ENCODE assay signal across 9 mouse cellular contexts in the genomic region with DNA sequence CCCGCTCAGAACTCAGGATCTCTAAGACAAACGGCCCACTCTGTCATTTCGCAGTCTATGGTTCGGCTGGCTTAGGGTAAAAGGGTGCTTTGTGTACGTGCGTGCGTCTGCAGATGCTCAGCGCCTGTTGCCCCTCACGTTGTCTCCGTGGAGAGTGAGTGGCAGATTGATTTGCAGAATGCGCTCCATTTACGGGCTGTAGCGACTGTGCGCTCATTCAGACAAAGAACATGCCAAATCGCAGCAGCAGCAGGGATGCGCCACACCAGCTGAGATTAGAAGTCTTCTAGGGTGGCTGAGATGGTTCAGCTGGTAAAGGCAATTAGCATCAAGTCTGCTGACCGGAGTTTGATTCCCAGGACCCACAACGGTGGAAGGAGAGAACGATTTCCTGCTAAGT. TPM values are rescaled to one million over a fixed set of nuclear protein-coding genes. Genes with fewer than 3 reads are reported as not detected.
A peak's percentile ranks its signal among the peaks of the same experiment; 100 is the strongest.
DNase-seq lines count a peak whose midpoint lies in the region; ATAC-seq and TF ChIP-seq lines count a peak whose summit lies in the region.
"Had no signal": no experiment of that assay in that cellular context is flagged by ENCODE, and none has a peak within 500 bp of the region (broad histone marks: within the 10 kb centered on the region; RNA-seq: fewer than 3 reads in every experiment).

No protein-coding gene starts in this region.

- no peaks in the 10 kb centered on the region for H3K27me3 ChIP-seq in heart, embryonic 15.5 days
- peaks cover 19% of the 10 kb centered on the region for H3K27me3 ChIP-seq in hindbrain, embryonic 10.5 days (ENCODE audit: insufficient read depth, poor library complexity, severe bottlenecking)
- no peaks in the 10 kb centered on the region for H3K27me3 ChIP-seq in midbrain, embryonic 14.5 days (ENCODE audit: control insufficient read depth, insufficient read depth, low read length)
- H3K27me3 ChIP-seq: liver, embryonic 15.5 days had no signal

- no peaks in the 10 kb centered on the region for H3K36me3 ChIP-seq in heart, embryonic 15.5 days
- H3K36me3 ChIP-seq in hindbrain, embryonic 10.5 days, result no peaks in the 10 kb centered on the region
- no peaks in the 10 kb centered on the region for H3K36me3 ChIP-seq in midbrain, embryonic 14.5 days (ENCODE audit: control insufficient read depth, insufficient read depth, low read length)
- H3K36me3 ChIP-seq: liver, embryonic 15.5 days had no signal

- peaks cover 10% of the 10 kb centered on the region for H3K4me1 ChIP-seq in heart, embryonic 15.5 days (replicated peaks)
- peaks cover 40% of the 10 kb centered on the region for H3K4me1 ChIP-seq in hindbrain, embryonic 10.5 days (replicated peaks)
- peaks cover 14% of the 10 kb centered on the region for H3K4me1 ChIP-seq in midbrain, embryonic 14.5 days (ENCODE audit: control insufficient read depth, insufficient read depth, low read length)

- WGBS in heart, embryonic 15.5 days, result 42% methylated on average over 19 of the region's 19 CpGs
- WGBS in hindbrain, embryonic 10.5 days, result 30% methylated on average over 19 of the region's 19 CpGs
- 16% methylated on average over 19 of the region's 19 CpGs for WGBS in midbrain, embryonic 14.5 days

- no peak for DNase-seq in heart, postnatal 25 days (ENCODE audit: low spot score)
- DNase-seq in brain, embryonic 14.5 days (ENCODE audit: low read depth), result peak; percentile 84
- peak; percentile 35 for DNase-seq in hindbrain, embryonic 10.5 days (ENCODE audit: low spot score)
- peak; percentile 64 for DNase-seq in midbrain, embryonic 14.5 days
- no peak for DNase-seq in frontal cortex, postnatal 25 days (ENCODE audit: low spot score in 2 of 2)
- DNase-seq in kidney, postnatal 10 days, result no peak

- H3K9me3 ChIP-seq in heart, embryonic 15.5 days (replicated peaks), result no peaks in the 10 kb centered on the region
- H3K9me3 ChIP-seq in hindbrain, embryonic 10.5 days, result no peaks in the 10 kb centered on the region
- no peaks in the 10 kb centered on the region for H3K9me3 ChIP-seq in midbrain, embryonic 14.5 days (ENCODE audit: control insufficient read depth, low read length)
- H3K9me3 ChIP-seq: liver, embryonic 15.5 days had no signal

- H3K9ac ChIP-seq in heart, embryonic 15.5 days, result no peak overlapping the region
- peak overlapping the region; percentile 32 for H3K9ac ChIP-seq in midbrain, embryonic 14.5 days (replicated peaks; ENCODE audit: low read length)
- H3K9ac ChIP-seq: liver, embryonic 15.5 days had no signal

- no peak for ATAC-seq in heart, embryonic 15.5 days (replicated peaks; ENCODE audit: insufficient number of reproducible peaks, insufficient read depth, low FRiP score, low read depth)
- ATAC-seq in midbrain, embryonic 14.5 days (ENCODE audit: low FRiP score, low TSS enrichment), result no peak
- no peak for ATAC-seq in inflammation-experienced regulatory T-cells, adult 6 months

- intact Hi-C loops in heart, postnatal 25 days (cut with DNase I), result no loop called here

- peak overlapping the region; percentile 22 for H3K4me2 ChIP-seq in heart, embryonic 15.5 days
- peak overlapping the region; percentile 49 for H3K4me2 ChIP-seq in midbrain, embryonic 14.5 days (ENCODE audit: low read length)
- H3K4me2 ChIP-seq: liver, embryonic 15.5 days had no signal

- no peak for TF ChIP-seq CTCF in brain, embryonic 14.5 days (IDR thresholded peaks at IDR 0.05; ENCODE audit: borderline replicate concordance, extremely low read depth, insufficient read depth, insufficient read length)

- no peak overlapping the region for H3K4me3 ChIP-seq in heart, embryonic 15.5 days
- peak overlapping the region; percentile 37 for H3K4me3 ChIP-seq in hindbrain, embryonic 10.5 days
- peak overlapping the region; percentile 13; the same call in 1 of the 2 replicates for H3K4me3 ChIP-seq in midbrain, embryonic 14.5 days (replicated peaks; ENCODE audit: low read depth, low read length)
- H3K4me3 ChIP-seq: liver, embryonic 15.5 days had no signal

- TF ChIP-seq POLR2A in brain, embryonic 14.5 days (IDR thresholded peaks at IDR 0.05; ENCODE audit: borderline replicate concordance, extremely low read depth, insufficient read depth, insufficient read length, poor library complexity, severe bottlenecking), result no peak

- no peak overlapping the region for H3K27ac ChIP-seq in heart, embryonic 15.5 days
- H3K27ac ChIP-seq in hindbrain, embryonic 10.5 days, result peak overlapping the region; percentile 71
- H3K27ac ChIP-seq in midbrain, embryonic 14.5 days (replicated peaks; ENCODE audit: low read depth, low read length), result peak overlapping the region; percentile 26; the same call in 1 of the 2 replicates
- H3K27ac ChIP-seq: liver, embryonic 15.5 days had no signal

RNA-seq across cellular contexts. Expression of gene Map2k6, which starts 2.8 kb away (rescaled TPM):
- 13.5 and 15.3 TPM in 2 replicates for polyA plus RNA-seq in heart, embryonic 15.5 days (2015; fragmentation: Nextera tagmentation; extraction: Ambion mirVana)
- total RNA-seq in heart, postnatal 25 days (2021), result 1 to 10 TPM; 5.8 to 6.7 TPM
- 20.8 and 21.4 TPM in 2 replicates for polyA plus RNA-seq in brain, embryonic 14.5 days (2012; rRNA removed)
- 30.5 and 31.8 TPM in 2 replicates for polyA plus RNA-seq in hindbrain, embryonic 10.5 days (2016; fragmentation: Nextera tagmentation; extraction: Ambion mirVana)
- polyA plus RNA-seq in midbrain, embryonic 14.5 days (2014; fragmentation: Nextera tagmentation; extraction: Ambion mirVana), result 19.3 and 26.2 TPM in 2 replicates
- polyA plus RNA-seq in inflammation-experienced regulatory T-cells, adult 6 months (2017; shearing (Covaris generic)), result 1 to 10 TPM; 6.1 to 8.3 (median 6.5) TPM

RNA-seq across cellular contexts. Expression of gene Abca5, which starts 58.6 kb away (rescaled TPM):
- 2.7 and 2.8 TPM in 2 replicates for polyA plus RNA-seq in heart, embryonic 15.5 days (2015; fragmentation: Nextera tagmentation; extraction: Ambion mirVana)
- 1 to 10 TPM; 7.1 to 8.1 TPM for total RNA-seq in heart, postnatal 25 days (2021)
- polyA plus RNA-seq in brain, embryonic 14.5 days (2012; rRNA removed), result 4.6 and 6.5 TPM in 2 replicates
- 2.5 and 2.6 TPM in 2 replicates for polyA plus RNA-seq in hindbrain, embryonic 10.5 days (2016; fragmentation: Nextera tagmentation; extraction: Ambion mirVana)
- 14.5 and 21.4 TPM in 2 replicates for polyA plus RNA-seq in midbrain, embryonic 14.5 days (2014; fragmentation: Nextera tagmentation; extraction: Ambion mirVana)
- under 1 TPM; 0.33 to 0.84 (median 0.50) TPM for polyA plus RNA-seq in inflammation-experienced regulatory T-cells, adult 6 months (2017; shearing (Covaris generic))

Comparison
In these comparisons a context has a peak if more than half of its experiments do, and no peak if none do; other contexts are left out.
1. DNase-seq: peak in brain, embryonic 14.5 days (single experiment), hindbrain, embryonic 10.5 days (single experiment) and midbrain, embryonic 14.5 days (single experiment); none in heart, postnatal 25 days (single experiment), frontal cortex, postnatal 25 days (0 of 2) and kidney, postnatal 10 days (single experiment).